Mouse (Mus musculus) bone marrow, adult 2 months (tissue): ENCODE data around the gene Efna5.

Experiments
- CTCF ChIP-seq: fragments of 200-500 bp; IDR thresholded peaks from 2 replicates; pipeline ENCODE4 v1.5.1; 2011; ENCODE audit warnings: low read length, control low read depth; ENCODE audit not compliant: control insufficient read depth, insufficient read depth
- POLR2A ChIP-seq: fragments of 200-500 bp; IDR thresholded peaks from 2 replicates; pipeline ENCODE4 v1.6.1; 2011; ENCODE audit warnings: low read depth, mild to moderate bottlenecking, control low read depth, low read length, borderline replicate concordance; ENCODE audit not compliant: control insufficient read depth

GRCm38 (mm10) chr17:62851268-62851667, 29.8 kb downstream of the Efna5 start:
- TF ChIP-seq CTCF (no peak), POLR2A (no peak)
